Mouse (Mus musculus): Measurements from ENCODE around the gene Gm42878. TPM values are rescaled to one million over a fixed set of nuclear protein-coding genes. Genes with fewer than 3 reads are reported as not detected.

Gene Gm42878
- total RNA-seq (2021), result 1 to 10 TPM in 1 of 2 experiments, not detected in 1; 2.3 TPM

DNA sequence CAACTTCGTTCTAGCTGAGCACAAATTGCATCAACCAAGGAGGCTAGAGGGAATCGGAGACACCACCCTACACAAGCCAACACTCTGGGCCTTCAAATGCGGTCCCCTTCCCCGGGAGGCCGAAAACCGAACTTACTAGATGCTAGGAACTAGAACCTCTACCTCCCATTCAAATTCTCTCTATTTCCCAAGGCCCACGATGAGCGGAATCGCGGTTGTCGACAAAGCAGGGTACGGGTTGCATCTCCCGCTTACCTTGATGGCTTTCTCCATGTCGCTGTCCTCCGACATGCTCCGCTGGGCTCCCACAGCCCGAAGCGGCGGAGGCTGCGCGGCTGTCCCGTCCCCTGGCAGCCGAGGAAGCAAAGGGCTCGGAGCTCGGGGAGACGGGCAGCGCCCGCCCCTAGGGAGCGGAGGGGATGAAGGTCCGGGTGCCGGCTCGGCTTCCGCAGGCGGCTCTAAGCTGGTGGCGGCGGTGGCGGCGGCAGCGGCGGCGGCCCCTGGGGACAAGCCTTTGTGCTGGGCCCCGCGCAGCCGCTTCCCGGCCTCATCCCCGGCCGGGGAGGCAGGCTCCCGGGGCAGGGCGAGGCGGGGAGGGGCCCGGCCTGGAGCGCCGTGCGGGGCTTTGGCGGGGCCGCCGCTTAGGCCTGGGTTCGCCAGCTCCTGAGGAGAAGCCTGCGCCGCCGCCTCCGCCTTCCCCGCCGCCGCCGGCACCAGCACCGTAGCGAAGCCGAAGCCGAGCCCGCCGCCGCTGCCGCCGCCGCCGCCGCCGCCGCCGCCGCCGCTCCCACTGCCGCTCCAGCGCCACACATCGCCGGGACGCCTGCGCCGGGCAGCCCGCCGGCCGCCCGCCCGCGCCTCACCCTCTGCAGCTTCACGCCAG is at the start of gene Gm42878, which contains the start of gene Adam1a:
Gm42878 (minus strand) TSS at position 573 of the 883 bp plus-strand sequence.
Adam1a (minus strand) TSS at position 573 of the 883 bp plus-strand sequence.
- DNase-seq, result no peak

DNA sequence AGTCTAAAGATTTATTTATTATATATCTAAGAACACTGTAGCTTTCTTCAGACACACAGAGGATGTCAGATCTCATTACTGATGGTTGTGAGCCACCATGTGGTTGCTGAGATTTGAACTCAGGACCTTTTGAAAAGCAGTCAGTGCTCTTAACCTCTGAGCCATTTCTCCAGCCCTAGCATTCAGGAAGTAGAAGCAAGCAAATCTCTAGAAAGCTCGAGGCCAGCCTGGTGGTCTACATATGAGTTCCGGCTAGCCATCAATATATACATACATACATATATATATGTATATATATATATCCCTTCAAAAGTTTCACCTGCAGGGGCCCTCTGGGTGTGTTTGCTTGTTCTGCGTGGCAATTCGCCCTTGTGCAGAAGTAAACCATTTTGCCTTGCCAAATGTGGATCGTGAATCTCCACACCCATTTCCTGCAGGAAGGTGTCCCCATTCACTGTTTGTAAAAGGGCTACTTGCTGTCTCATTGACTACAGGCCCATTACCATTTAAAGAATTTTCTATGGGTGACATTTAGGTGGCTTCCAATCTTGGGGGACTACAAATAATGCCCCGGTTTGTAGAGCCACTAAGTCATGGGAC is 49.5 kb upstream of the Gm42878 start:
- no peak for DNase-seq

DNA sequence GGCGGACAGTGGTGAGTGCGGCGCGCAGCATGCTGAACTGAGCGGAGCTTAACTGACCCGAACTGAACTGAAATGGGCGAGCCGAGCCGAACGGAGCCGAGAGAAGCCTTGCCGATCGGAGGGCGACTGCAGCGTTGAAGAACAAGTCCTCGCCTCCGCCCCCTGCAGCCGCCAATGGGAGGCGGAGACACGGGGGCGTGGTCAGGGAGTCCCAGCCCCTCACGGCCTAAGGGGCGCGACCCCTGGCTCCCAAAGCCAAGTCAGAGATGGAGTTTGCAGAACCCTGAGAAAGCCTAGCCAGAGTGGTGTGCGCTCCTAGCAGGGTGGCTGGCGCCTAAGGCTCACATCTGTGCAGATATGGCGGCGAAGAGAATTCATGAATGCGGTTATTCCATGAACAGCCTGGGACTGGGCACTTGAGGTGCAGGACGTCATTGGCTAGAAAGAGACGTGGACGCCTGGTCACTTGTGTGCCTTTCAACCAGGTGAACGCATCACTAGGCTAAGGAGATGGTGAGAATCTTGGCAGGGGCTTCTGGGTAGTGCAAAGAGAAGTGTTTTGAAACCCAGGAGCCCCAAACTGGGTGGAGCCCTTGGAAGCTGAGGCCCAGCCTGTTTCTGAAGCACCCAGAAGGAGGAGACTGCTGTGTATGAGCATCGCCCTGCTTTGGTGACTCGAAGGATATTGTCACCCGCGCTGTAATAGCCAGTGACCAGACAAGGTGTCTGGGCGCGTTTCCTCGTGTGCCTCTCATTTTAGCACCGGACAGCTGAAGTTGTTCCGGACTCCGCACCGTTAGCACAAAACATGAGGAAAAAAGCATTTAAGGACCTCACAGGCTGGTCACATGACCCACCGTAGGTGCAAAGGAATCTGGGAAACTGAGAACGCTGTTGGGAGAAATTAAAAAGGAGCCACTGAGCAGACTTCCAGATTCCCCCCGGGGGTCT is 48.4 kb upstream of the Gm42878 start, which contains the start of gene Aldh2:
Aldh2 (minus strand) TSS at position 374 of the 951 bp plus-strand sequence.
- peak; percentile 69 to 73 for DNase-seq

DNA sequence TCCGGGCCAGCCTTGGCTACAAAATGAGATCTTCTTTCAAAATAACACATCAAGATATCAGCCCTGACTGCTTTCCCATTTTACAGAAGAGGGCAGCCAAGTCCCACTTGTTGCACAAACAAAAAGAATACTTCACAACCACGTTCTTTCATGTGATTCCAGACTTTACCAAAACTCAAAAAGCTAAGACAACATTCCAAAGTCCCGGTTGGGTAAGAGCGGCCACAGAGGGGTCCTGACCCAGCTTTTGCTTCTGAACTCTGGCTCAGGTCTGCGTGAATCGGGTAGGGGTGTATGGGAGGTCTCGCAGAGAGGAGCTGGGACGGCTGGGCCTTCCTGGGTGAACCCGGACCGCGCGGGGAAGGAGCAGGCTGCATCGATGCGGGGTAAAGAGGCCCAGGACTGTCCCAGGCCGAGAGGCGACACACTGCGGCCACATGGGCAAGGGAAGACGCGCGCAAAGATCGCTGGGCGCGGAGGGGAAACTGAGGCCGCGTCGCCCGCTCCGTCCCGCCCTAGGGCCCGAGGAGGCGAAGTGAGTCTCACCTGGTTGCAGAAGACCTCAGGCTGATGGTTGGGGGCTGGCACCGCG is 47.6 kb upstream of the Gm42878 start:
- no peak for DNase-seq

DNA sequence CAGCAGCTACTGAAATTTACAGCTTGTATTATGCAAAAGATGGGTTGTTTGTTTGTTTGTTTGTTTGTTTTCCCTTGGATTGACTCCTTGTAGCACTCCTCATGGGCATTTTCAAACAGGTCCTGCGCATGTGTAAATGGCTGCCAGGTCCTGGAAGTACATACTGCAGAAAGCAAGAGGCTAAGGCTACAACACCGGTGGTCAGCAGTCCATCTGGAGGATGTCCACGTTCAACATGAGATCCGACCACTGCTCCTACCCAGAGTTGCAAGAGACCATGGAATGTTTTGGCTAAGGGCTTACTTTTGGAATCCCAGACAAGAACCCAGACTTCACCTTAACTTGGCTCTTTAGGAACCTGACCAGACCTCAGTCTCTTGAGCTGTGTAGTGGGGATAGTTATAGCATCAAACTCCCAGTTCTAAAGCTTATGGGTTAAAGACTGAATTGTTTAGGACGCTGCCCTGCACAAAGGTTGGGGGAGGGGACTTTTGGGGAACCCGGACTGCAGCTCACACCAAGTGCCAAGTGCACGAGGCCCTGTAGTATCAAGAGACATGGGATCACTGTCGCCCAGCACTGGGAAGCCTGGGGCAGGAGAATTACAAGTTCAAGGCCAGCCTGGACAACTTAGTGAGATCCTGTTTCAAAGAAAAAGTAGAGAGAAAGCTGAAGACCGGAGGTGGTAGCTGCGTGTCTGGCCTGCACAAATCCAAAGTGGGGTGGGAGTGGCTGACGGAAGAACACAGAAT is 47.0 kb upstream of the Gm42878 start:
- DNase-seq, result no peak

DNA sequence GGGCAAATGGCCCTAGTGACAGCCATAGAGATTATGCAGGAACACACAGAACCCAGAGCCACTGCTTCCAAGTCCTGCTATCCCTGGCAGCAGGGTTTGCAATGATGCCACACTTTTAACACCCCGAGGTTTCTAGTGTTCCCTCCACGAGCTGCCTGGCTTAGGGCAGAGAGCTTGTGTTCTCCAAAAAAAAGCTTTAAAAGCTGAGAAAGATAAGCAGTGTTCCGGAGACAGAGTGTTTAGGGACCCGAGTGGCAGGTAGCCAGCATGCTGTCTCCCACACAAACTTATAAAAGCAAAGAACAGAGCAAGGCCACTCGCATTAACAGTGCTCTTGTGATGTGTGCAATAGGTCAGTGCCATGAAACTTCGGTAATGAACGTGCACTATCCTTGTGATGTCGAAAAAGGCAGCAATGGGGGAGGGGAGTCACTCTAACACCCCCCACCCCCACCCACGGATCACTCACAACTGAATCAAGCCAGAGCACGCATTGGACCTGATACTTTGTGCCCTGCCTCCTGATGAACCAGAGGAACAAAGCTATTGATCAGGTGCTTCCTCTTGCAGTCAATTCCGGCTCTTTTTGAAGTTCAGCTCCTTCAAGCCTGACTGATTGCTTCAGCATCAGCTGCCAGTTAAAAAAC is 46.3 kb upstream of the Gm42878 start:
- no peak for DNase-seq

DNA sequence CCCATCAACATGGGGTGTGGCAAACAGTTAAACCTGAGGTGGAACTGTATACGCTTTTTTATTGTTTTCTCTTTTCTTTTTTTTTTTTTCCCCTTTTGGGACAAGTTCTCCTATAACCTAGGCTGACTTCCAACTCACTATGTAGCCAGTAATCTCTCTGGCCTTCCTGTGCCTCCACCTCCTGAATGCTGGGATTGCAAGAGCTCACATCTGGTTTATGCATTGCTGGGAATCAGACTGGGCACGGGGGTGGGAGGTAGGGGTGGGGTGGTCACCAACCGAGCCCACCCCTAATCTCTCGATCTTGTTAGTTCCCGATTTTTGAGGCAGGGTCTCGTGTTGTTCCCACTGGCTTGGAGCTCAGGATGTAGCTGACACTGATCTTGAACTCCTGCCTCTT is 44.6 kb upstream of the Gm42878 start:
- no peak for DNase-seq

DNA sequence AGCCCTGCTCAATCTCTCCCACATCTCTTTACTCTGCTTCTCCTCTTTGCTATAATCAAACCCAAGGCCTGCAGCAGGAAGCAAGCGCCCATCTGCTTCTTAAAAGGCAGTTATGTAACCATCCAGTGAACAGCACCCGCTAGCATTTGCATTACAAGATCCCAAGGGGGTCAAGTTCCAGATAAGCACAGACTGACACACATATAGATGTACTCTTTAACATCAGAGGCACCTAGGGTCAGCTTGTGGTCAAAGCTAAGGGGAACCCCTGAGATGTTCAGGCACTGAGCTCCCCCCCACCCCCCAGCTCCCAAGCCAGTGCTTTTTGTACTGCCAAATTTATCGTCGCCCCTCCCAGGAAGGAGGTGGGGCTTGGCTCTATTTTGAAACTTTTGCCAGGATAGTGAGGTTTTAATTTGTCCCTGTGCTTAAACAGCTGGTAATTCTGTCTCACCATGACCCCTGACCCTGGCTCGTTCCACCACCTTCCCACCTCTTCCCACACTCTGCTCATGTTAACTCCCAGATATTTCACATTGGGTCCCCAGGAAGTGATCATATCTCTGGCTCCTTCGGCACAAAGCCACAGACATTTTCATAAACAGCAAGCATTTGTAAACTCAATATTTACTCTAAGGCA is 41.2 kb upstream of the Gm42878 start:
- DNase-seq, result peak; percentile 45 to 49

DNA sequence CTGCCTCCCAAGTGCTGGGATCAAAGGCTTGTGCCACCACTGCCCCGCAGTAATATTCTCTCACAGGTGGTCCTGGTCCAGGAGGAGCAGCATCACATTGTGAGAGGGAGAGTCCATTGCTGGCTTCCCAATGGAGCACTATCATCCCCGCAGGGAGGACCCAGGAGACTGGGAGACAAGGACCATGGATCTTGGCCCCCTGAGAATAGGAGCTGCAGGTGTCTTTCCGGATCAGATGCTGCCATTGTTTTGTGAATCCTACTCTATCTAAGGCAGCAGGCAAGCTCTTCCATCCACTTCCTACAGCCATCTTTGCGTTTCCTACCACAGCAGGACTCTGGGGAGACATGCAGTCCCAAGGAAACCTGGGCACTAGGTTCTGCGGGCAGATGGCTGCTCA is 40.4 kb upstream of the Gm42878 start:
- no peak for DNase-seq

DNA sequence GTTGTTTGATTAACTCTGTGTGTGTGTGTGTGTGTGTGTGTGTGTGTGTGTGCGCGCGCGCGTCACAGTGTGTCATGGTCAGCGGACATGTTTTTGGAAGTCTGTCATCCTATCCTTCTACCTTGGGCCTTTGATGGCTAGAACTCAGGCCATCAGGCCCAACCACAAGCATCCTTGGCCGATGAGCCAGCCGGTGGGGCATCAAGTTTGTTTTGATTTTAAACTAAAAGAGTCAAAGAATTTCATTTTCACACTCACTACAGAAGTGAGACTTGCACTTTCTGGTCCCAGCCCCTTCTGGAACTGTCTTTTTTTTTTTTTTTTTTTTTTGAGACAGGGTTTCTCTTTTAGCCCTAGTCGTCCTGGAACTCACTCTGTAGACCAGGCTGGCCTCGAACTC is 39.7 kb upstream of the Gm42878 start:
- DNase-seq, result no peak

DNA sequence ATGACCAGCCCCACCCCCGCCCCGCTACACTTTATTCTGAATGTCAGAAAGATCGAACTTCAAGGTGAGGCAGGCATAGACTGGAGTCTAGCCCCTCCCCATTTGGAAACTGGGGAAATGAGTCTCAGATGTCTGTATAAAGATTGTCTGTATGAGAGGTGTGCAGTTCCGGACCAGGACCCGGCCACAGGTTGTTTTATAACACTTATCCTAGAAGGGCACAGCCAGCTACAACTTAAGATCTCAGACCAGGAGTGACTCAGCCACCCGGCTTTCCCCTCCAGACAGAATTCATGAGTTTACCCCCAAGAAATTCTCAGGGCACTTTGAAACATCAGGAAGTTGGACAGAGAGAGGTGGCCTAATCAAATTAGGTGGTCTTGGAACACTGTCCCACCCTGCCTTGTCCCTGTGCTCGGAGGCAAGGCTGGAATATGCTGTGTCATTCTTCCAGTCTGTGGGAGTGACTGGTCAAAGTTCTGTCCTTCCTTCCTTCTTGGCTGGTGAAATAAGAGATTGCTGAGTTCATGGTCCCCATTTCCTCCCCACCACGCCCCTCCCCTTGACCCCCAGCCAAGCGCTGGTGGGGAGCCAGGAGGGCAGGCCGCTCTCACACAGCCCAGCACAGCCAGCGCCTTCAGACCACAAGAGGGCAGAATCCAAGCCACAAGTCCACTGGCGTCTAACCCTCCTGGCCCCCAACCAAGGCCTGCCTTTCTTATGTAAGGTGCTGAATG is 38.7 kb upstream of the Gm42878 start:
- peak; percentile 56 to 73 for DNase-seq

DNA sequence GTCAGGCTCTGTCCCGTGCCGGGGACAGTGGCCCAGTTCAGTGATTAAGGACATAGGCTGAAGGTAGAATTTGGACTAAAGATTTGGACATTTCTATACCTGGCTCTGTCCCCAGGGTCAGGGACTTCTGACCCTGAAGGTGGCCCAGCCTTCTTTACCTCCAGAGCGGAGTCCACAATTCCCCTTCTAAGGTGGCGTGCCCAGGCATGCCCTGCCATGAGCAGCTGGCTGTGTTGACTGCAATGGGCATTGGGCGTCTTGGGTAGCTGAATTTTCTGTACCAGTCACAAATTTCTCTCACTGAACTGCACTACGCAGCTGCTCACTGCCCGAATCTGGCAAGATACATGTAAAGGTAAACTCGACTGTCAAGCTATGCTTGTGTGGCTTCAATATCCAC is 36.7 kb upstream of the Gm42878 start:
- no peak for DNase-seq

DNA sequence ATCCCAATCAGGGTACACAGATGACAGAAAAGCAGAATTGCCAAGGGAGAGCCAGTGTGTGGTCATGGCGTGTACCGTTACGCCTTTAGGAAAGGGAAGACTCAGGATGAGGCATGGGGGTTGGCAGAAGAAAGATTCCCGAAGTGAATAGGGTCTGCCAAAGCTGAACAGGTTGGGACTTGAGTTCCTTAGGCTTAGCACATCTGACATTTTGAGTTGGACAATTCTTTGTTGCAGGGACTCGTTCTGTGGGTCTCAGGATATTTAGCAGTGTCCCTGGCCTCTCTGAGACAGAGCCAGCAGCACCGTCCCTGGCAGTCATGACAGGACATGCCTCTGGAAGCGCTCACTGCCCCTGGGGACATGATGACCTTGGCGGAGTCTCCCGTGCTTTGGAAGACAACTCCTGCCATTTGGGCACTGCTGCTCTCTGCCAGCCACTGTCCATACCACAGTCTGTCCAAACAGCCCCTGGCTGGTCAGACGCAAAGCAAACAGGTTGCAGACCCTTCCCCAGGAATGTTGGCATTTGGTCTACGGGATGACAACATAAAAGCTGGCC is 31.7 kb upstream of the Gm42878 start:
- DNase-seq, result no peak

DNA sequence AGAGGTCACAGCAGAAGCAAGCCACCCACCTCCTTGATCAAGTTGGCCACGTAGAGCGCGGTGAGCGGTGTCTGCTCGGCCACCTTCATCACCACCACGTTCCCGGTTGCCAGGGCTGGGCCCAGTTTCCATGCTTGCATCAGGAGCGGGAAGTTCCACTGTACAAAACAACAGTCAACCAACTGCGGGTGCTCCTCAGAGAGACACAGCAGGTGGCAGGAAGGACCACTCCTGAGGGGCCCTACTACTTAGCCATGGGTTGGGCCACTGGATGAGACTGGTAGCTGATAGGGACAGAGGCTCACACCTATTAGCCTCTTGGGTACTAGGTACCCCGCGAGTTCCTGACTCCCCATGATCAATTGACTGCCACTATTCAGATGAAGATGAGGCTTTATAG is 30.6 kb upstream of the Gm42878 start:
- DNase-seq, result no peak

DNA sequence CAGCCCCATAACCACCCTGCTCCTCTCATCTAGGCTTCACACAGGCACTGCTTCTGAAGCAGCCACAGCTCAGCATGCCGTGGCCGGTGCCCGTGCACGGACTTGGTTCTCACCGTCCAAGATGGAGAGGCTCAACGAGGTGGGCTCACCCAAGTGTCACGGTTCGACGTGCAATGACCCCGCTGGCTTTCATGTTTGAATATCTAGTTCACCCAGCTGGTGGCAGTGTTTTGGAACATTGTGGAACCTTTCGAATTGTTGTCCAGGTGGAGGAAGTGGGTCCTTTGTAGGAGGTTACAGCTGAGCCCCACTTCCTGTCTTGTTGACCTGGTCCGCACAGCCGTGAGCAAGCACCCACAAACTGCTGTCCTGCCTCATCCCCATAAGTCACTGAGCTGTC is 28.9 kb upstream of the Gm42878 start:
- no peak for DNase-seq

DNA sequence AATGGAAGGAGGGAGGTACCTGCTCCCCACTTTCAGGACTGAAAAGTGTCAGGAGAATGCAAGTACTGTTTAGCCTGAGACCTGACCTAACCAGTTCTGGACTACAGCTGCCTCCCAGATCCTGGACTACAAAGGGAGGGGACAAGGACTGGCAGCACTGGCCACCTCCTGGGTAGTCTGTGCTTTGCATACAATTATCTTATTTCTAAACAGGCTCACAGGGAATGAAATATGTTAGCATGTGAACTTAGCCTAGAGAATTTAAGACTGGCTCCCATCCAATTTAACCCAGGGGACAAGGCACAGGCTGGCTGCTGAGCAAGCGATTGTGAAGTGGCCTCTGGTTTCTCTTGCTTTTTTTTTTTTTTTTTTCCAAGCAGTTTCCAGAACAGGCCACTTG is 25.5 kb upstream of the Gm42878 start:
- no peak for DNase-seq

DNA sequence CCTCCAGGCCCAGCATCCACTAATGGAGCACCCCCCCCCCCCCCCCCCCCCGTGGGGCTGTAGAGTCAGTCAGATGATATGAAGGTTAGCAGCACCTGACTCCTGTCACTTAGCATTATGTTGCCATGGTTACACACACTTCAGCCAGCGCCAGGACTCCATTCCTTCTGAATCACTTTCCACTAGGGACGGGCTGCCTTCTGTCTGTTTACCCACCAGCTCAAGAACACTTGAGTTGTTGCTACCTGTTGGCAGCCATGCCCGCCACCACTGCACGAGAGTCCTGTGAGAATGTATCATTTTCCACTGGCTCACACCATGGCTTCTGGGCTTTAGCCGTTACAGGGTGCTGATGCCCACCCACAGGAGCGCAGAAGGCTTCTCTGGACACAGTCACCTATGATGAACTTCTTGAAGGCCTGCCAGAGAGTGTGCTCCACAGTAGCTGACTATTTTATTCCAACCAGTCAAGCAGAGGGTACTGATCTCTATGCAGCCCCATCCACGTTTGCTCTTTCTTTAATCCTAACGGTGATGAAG is 24.7 kb upstream of the Gm42878 start:
- no peak for DNase-seq

DNA sequence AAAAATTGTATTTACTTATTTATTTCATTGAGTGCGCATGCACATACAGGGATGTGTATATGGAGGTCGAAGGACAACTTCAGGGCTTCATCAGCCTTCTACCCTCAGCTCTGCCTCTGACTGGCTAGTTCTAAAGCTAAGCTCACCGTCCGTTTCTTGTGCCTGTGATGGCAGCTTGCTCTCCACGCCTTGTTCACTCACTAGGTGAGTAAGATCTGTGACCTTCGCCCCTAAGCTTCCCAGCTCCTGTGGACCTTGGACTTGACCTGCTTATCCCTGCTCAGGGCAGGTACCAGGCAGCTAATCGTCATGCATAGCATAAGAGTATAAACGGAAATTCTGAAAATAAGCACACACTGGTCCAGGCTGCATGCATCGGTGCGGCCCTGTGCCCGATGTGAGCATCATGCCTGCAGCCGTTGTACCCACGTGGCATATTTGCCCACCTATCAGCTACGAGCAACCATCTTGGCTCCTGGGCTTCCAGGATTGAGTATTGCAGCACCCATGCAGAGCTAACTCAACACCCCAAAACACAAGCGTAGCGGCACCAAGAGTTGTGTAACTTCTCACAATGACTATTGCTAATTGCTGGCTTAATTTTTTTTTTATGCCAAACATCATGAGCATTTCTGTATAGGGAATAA is 20.9 kb upstream of the Gm42878 start:
- DNase-seq, result no peak

All from layer of hippocampus, postnatal 36 days (tissue).